Mouse (Mus musculus) midbrain, embryonic 10.5 days (tissue): ENCODE results near the gene Flywch2. TPM values are rescaled to one million over a fixed set of nuclear protein-coding genes. Genes with fewer than 3 reads are reported as not detected.

Source experiments
- DNase-seq: peaks from one replicate; pipeline ENCODE4 v3.0.0-alpha.2; 2017; ENCODE audit warnings: low spot score
- H3K27ac ChIP-seq: fragments of 300-500 bp; sonication (generic); replicated peaks from 2 replicates; pipeline ENCODE4 v1.5.1; 2016; ENCODE audit warnings: mild to moderate bottlenecking
- H3K27me3 ChIP-seq: fragments of 300-500 bp; sonication (generic); 2 replicates; pipeline ENCODE4 v1.6.1; 2016; ENCODE audit warnings: low read depth, mild to moderate bottlenecking; ENCODE audit not compliant: poor library complexity, severe bottlenecking
- H3K36me3 ChIP-seq: fragments of 300-500 bp; sonication (generic); 2 replicates; pipeline ENCODE4 v1.6.1; 2016; ENCODE audit warnings: mild to moderate bottlenecking, moderate library complexity
- H3K4me1 ChIP-seq: fragments of 300-500 bp; sonication (generic); 2 replicates; pipeline ENCODE4 v1.6.1; 2016
- H3K4me3 ChIP-seq: fragments of 300-500 bp; sonication (generic); 2 replicates; pipeline ENCODE4 v1.5.1; 2016; ENCODE audit warnings: mild to moderate bottlenecking, moderate library complexity
- H3K9me3 ChIP-seq: fragments of 300-500 bp; sonication (generic); replicated peaks from 2 replicates; pipeline ENCODE4 v1.6.1; 2016; ENCODE audit warnings: mild to moderate bottlenecking
- whole genome bisulfite sequencing: fragments of 180-500 bp; shearing (Covaris S2); methylation state at CpG from one replicate; pipeline ENCODE4 v1.1.7; 2016; 5-methylcytosine and 5-hydroxymethylcytosine counted together
- polyA plus RNA-seq: library from polyadenylated mRNA; unstranded; fragments of >200 nt; fragmentation: Nextera tagmentation; extraction: Ambion mirVana; gene quantifications from 2 replicates; pipeline ENCODE4 v1.2.1, GENCODE M21; 2016

Gene Flywch2
- polyA plus RNA-seq, result 19.5 and 23.4 TPM in 2 replicates

DNA sequence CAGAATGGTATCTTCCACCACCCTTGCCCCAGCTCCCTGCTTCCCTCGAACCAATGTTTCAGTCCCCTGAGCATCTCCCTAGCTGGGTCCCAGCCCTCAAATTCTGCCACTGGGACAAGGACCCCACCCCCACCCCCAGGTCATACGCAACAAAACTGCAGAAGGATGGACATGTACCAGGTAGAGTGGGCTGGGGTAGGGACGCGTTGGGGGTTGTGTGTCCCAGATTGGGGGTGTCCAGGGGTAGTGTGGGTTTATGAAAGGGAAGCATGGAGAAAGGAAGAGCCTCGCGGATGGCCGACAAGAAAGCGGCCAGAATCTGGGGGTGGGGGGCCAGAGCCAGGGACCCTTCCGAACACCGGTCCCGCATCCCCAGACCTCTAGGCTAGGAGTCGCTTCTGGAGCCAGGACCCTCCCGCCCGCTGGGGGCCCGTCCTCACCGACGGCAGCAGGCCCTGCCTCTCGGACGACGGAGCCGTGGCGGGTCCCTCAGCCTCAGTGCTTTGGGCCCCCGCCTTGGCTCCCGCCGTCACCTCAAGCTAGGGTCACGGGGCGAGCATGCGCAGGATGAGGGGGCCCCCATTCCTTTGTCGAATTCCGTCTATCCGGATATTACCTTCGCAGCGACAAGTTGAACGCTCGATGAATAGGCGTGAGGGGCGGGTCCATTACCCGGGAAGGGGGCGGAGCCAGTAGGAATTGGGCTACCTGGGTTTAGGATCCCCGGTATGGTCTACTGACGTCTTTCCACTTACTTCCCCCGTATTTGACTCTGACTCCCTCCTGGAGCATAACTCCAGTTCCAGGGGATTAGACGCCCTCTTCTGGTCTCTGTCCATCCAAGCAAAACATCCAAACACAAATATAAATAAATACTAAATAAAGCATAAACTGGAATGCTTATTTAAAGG lies at the start of gene Flywch2:
Flywch2 (minus strand) TSS at position 521 of the 911 bp plus-strand sequence.
- Histone ChIP-seq H3K9me3 (no peaks in the 10 kb centered on the region), H3K4me3 (peak within 1 kb of the TSS; percentile 67), H3K27me3 (no peaks in the 10 kb centered on the region), H3K27ac (peak within 1 kb of the TSS; percentile 88), H3K36me3 (no peaks in the 10 kb centered on the region), H3K4me1 (peaks cover 30% of the 10 kb centered on the region)
- WGBS, result 2% methylated on average over 43 of the region's 43 CpGs
- peak; percentile 71 for DNase-seq

GRCm38 (mm10) chr17:23831201-23831600 lies 45.3 kb upstream of the Flywch2 start:
- peaks cover 12% of the 10 kb centered on the region for H3K36me3 ChIP-seq
- peaks cover 23% of the 10 kb centered on the region for H3K27me3 ChIP-seq

DNA sequence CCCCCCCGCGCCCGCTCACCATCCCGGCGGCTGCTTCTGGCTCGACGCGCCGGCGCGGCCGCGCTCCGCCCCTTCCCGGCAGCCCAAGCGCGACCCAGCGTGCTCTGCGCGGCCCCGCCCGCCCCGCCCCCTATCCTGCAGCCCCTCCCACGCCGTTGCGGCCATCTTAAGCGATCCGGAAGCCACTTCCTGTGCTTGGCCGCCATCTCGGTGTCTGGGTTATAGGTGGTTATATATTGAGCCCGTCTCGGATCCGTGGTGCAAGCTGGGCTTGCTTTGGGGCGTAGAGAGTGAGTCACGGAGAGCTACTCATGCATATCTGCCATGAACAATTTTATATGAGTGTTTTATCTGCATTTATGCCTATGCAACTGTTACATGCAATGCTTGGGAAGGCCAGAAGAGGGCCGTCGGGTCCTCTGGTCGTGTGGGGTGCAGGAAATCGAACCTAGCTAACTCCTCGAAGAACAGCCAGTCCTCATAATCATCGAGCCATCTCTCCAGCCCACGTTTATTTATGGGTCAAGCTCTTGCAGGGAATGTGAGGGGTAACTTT lies 43.3 kb upstream of the Flywch2 start, which contains the start of gene Elob:
Elob (minus strand) TSS at position 73 of the 556 bp plus-strand sequence.
- DNase-seq, result peak; percentile 92
- 2% methylated on average over 40 of the region's 42 CpGs for WGBS
- peak within 1 kb of the TSS; percentile 91 for H3K4me3 ChIP-seq

More at GRCm38 (mm10) chr17:23831201-23831600, 45.3 kb upstream of the Flywch2 start:
- Histone ChIP-seq H3K9me3 (no peaks in the 10 kb centered on the region), H3K4me3 (no peak overlapping the region), H3K4me1 (peaks cover 24% of the 10 kb centered on the region), H3K27ac (no peak overlapping the region)
- 100% methylated on average over 1 of the region's 1 CpGs for WGBS
- no peak for DNase-seq

DNA sequence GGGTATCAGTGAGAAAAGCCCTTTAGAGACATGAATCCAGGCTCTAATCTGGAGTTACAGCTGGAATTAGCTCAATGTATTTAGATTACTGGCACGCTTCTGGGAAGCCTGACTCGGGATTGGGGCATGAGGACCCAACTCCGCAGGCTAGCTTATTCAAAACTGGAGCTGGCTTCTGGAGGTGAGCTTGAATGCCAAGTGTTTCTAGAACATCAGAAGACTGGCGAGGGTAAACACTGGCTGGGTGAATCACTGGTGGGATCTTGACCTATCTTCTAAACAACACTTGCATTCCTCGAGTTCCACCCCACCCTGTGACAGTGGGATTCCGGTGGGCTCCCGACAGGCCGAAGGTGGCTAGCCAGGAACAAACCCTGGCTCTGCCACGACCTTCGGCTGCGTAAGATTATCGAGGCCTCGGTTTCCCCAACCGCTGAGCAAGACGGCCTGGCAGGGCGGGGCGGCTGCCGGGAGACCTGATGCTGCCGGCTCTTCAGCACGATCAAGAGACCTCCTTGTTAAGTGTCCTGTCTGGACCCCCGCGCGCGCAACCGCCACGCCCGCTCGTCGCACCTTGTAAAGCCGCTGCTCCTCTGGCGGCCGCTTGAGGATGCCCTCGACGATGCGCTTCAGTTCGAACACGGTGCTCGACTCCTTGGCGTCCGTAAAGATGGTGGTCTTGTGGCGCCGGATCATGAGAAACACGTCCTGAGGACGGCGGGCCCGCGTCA lies 42.6 kb upstream of the Flywch2 start:
- Histone ChIP-seq H3K27me3 (peaks cover 23% of the 10 kb centered on the region), H3K36me3 (peaks cover 40% of the 10 kb centered on the region), H3K27ac (peak overlapping the region; percentile 89), H3K4me3 (peak overlapping the region; percentile 91), H3K4me1 (peaks cover 18% of the 10 kb centered on the region), H3K9me3 (no peaks in the 10 kb centered on the region)
- DNase-seq, result no peak
- WGBS, result under 1% methylated on average over 47 of the region's 47 CpGs

More for the DNA sequence above, 43.3 kb upstream of the Flywch2 start, which contains the start of gene Elob:
- H3K4me1 ChIP-seq, result peaks cover 18% of the 10 kb centered on the region
- peaks cover 23% of the 10 kb centered on the region for H3K27me3 ChIP-seq
- H3K36me3 ChIP-seq, result peaks cover 33% of the 10 kb centered on the region
- peak within 1 kb of the TSS; percentile 89 for H3K27ac ChIP-seq
- H3K9me3 ChIP-seq, result no peaks in the 10 kb centered on the region

GRCm38 (mm10) chr17:23825591-23825990 lies 39.7 kb upstream of the Flywch2 start:
- Histone ChIP-seq H3K27me3 (peaks cover 6% of the 10 kb centered on the region), H3K9me3 (no peaks in the 10 kb centered on the region), H3K36me3 (peaks cover 68% of the 10 kb centered on the region), H3K27ac (no peak overlapping the region), H3K4me3 (no peak overlapping the region), H3K4me1 (peaks cover 18% of the 10 kb centered on the region)
- WGBS, result 94% methylated on average over 4 of the region's 4 CpGs
- DNase-seq, result no peak

- WGBS, result 93% methylated on average over 12 of the region's 12 CpGs
- Histone ChIP-seq H3K36me3 (peaks cover 88% of the 10 kb centered on the region), H3K27ac (no peak overlapping the region), H3K27me3 (no peaks in the 10 kb centered on the region), H3K4me3 (no peak overlapping the region), H3K4me1 (peaks cover 13% of the 10 kb centered on the region), H3K9me3 (peaks cover 16% of the 10 kb centered on the region)
- DNase-seq, result no peak
Observed at GRCm38 (mm10) chr17:23823614-23824013, 37.7 kb upstream of the Flywch2 start.

- Histone ChIP-seq H3K9me3 (peaks cover 22% of the 10 kb centered on the region), H3K27ac (no peak overlapping the region), H3K27me3 (no peaks in the 10 kb centered on the region), H3K4me1 (peaks cover 11% of the 10 kb centered on the region), H3K36me3 (peaks cover 94% of the 10 kb centered on the region), H3K4me3 (no peak overlapping the region)
- DNase-seq, result no peak
- 90% methylated on average over 16 of the region's 16 CpGs for WGBS
Observed at GRCm38 (mm10) chr17:23823018-23823417, 37.1 kb upstream of the Flywch2 start.

DNA sequence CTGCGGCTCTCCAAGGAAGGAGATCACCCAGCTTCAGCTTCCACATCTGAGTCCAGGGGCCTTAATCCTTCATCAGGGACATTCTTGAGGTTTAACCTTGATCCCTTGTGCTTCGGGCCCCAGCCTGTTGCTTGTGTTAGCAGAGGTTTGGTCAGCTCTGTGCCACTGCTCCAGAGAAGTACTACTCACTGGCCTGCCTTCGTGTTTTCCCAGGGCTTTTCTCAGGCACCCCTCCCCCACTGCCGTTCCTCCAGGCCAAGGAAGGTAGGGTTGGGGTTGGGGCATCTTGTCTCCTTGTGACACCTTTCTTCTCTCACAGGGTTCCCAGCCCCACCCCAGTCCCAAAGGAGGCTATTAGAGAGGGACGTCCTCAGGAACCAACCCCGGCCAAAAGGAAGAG lies 36.2 kb upstream of the Flywch2 start:
- Histone ChIP-seq H3K4me3 (no peak overlapping the region), H3K27ac (no peak overlapping the region), H3K27me3 (no peaks in the 10 kb centered on the region), H3K4me1 (peaks cover 1% of the 10 kb centered on the region), H3K36me3 (peaks cover 100% of the 10 kb centered on the region), H3K9me3 (peaks cover 30% of the 10 kb centered on the region)
- 85% methylated on average over 6 of the region's 6 CpGs for WGBS
- DNase-seq, result no peak

GRCm38 (mm10) chr17:23820731-23821130 lies 34.9 kb upstream of the Flywch2 start:
- Histone ChIP-seq H3K4me3 (no peak overlapping the region), H3K27ac (no peak overlapping the region), H3K36me3 (peaks cover 100% of the 10 kb centered on the region), H3K4me1 (no peaks in the 10 kb centered on the region), H3K9me3 (peaks cover 44% of the 10 kb centered on the region), H3K27me3 (no peaks in the 10 kb centered on the region)
- 95% methylated on average over 5 of the region's 5 CpGs for WGBS
- DNase-seq, result no peak

GRCm38 (mm10) chr17:23819235-23819634 lies 33.4 kb upstream of the Flywch2 start:
- Histone ChIP-seq H3K4me3 (no peak overlapping the region), H3K4me1 (no peaks in the 10 kb centered on the region), H3K27me3 (no peaks in the 10 kb centered on the region), H3K36me3 (peaks cover 100% of the 10 kb centered on the region), H3K9me3 (peaks cover 53% of the 10 kb centered on the region), H3K27ac (no peak overlapping the region)
- no peak for DNase-seq
- WGBS, result 98% methylated on average over 25 of the region's 25 CpGs

GRCm38 (mm10) chr17:23818579-23818978 lies 32.7 kb upstream of the Flywch2 start:
- Histone ChIP-seq H3K27ac (no peak overlapping the region), H3K4me3 (no peak overlapping the region), H3K27me3 (no peaks in the 10 kb centered on the region), H3K4me1 (no peaks in the 10 kb centered on the region), H3K36me3 (peaks cover 100% of the 10 kb centered on the region), H3K9me3 (peaks cover 53% of the 10 kb centered on the region)
- no peak for DNase-seq
- 95% methylated on average over 8 of the region's 8 CpGs for WGBS

DNA sequence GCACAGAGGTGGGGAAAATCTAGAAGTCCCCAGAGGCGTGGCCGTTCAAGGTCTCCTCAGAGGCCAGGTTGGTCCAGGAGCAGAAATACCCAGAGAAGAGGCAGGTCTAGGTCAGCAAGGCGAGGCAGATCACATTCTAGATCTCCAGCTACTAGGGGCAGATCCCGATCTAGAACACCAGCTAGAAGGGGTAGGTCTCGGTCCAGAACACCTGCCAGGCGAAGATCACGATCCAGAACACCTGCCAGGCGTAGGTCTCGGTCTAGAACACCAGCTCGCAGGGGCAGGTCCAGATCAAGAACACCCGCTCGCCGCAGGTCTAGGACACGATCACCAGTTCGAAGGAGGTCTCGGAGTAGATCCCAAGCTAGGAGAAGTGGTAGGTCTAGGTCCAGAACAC lies 29.8 kb upstream of the Flywch2 start:
- Histone ChIP-seq H3K9me3 (peaks cover 53% of the 10 kb centered on the region), H3K36me3 (peaks cover 100% of the 10 kb centered on the region), H3K4me3 (no peak overlapping the region), H3K27ac (no peak overlapping the region), H3K4me1 (no peaks in the 10 kb centered on the region), H3K27me3 (no peaks in the 10 kb centered on the region)
- WGBS, result 96% methylated on average over 16 of the region's 16 CpGs
- no peak for DNase-seq
